Mouse (Mus musculus) kidney, adult 18-20 months (tissue): Measurements from ENCODE around the gene Xlr5a.
"Not testable (repeated sequence)": the region's sequence is repeated elsewhere in the genome, so short reads cannot be mapped to it uniquely, and the experiment has no call there.

Source experiments
- DNase-seq: peaks from one replicate; pipeline ENCODE4 v3.0.0; 2021

Gene Xlr5a

DNA sequence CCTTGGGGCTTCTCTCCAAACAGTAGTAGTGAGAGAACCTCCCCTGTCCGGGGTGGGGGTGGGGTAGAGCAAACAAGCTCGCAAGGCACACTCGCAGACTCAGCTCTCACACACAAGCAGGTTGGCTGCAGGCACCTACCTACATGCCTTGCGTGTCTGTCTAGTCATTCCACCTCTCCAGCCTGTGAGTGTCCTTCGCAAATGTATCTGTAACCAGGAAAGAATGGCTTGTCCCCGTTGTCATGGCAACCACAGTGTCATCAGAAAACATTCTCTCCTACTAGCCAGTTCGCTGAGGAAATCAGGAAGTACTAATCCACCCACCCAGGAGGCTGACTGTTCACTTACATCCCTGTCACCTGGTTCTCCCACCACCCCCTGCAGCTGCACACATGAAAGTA lies 149.6 kb downstream of the Xlr5a start:
- not testable (repeated sequence) for DNase-seq

GRCm38 (mm10) chrX:73122859-73123829 lies 169.6 kb downstream of the Xlr5a start:
- DNase-seq = not testable (repeated sequence)

DNA sequence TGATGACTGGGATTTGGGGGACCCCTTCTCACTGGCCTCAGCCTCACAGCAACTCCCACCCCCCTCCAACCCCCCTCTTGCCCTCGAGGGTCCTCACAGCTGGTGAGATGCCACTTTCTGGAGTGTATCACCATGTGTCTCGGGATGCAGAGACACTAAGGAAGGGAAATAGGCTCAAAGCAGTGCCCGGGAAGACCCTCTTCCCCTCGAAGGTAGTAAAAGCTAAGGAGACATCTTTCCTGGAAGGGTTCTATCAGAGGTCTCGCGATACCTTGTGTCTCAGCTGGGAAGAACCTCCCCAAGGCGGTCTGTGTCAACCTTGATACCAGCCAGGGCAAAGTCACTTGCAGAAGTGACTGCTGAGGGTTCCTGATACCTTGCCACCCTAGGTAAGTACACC lies 176.0 kb downstream of the Xlr5a start, which contains the start of gene Gm14685:
Gene Gm14685, plus strand, starts transcription at position 301 of the 400 bp plus-strand sequence.
- DNase-seq = not testable (repeated sequence)

- DNase-seq = not testable (repeated sequence)
These were observed 195.8 kb downstream of the Xlr5a start, which contains the start of gene Xlr3a for GRCm38 (mm10) chrX:73096941-73097508. Gene Xlr3a (minus strand): TSS chrX:73097095.

DNA sequence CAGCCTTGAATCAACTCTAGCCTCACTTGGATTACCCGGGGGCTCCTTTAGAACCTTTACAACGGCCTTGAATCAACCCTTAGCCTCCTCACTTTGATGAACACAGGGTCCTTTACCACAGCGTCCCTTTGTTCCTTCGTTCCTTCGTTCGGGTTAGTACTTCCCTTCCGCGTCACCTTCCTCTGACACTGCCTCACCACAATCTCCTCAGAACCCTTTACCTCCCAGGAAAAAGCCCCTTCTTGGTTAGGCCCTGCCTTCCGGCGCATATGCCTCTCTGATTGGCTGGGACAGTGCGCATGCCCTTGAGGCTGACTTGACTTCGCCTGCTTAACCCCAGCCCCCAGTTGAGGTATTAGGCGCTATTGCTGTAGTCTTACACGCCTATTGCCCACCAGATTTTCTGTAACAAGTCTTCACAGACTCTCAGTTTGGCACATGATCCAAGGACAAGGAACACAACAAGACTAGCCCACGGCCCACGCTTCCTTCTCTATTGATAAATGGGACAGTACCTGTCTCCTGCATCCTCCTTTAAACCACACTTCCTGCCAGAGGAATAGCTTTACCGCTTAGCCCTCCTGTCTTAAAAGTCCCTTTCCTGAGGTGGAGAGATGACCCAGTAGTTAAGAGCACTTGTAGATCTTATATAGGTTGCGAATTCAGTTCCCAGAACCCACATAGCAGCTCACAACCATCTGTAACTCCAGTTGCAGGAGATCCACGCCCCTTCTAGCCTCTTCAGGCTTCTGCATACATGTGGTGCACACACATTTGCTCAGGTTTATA lies 210.3 kb downstream of the Xlr5a start, which contains the start of gene Xlr4a:
Gene Xlr4a, minus strand, starts transcription at position 212 of the 789 bp plus-strand sequence.
- DNase-seq = not testable (repeated sequence)

DNA sequence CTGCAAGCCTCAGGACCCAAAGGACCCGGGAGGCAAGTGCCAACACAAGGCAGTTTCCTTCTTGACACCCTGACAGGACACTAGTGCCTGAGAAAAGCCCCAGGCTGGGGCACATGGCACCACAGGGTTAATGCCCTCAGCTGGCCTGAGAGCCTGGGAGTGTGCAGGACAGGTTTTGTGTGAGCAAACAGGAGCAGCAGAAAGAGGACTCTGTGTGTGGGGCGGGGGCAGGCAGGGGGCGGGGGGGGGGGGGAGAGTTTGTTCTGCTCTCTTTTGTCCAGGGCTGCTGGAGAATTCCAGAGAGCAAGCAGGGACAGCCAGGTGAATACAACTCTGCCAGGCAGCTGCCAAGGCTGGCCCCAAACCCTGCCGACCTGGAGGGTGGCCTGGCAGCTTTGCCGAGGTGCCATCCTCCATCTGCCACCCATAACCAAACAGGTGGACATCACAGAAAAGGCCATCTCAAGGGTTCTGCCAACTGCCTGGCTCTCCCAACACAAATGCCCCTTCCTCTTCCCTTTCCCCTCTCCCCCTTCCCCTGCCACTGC lies 225.9 kb downstream of the Xlr5a start:
- DNase-seq = not testable (repeated sequence)

- no peak for DNase-seq
These were observed 228.4 kb downstream of the Xlr5a start, which contains the start of gene Pnma3 for GRCm38 (mm10) chrX:73064415-73064793. Gene Pnma3 (plus strand): TSS chrX:73064787.

DNA sequence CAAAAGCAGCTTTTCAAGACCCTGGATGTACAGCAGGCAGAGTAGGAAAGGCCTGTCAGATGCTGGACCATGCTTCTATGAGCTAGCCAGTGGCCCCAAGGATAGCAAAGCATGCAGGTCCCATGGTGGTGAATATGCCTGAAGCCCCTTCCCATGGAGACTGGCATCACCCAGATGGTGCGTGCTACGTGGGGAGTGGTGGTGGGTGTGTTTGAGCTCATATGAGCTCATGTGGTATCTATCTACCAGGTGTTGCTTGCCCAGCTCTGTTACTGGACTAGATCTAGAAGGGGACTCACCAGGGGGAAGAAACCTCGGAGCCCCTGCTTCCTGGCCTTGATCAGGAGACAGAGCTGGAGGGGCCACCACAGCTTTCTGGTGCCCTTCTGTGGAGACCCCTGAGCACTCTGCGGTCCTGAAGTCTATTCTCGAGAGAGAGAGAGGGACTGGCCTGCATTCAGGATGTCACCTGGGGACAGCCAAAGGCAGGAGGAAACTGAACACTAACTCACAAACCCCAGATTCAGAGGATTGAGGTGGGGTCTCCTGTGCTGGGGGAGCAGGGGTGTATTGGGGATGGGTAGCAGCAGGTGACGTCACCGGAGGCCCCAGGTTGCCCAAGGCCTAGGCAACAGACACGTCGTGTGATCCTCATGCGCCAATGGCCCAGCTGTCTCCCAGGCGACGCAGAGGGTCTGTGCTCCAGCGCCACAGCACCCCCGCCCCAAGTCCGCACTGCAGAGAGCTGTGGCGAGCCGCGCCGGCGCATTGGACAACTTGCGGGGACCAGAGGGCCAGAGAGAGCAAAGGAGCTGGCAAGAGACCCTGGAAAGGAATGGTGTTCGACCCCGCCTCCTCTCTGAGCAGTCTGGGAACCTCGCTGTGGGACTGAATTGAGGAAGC lies 229.0 kb downstream of the Xlr5a start:
- no peak for DNase-seq

- no peak for DNase-seq
These were observed 230.5 kb downstream of the Xlr5a start for GRCm38 (mm10) chrX:73062323-73062722.

DNA sequence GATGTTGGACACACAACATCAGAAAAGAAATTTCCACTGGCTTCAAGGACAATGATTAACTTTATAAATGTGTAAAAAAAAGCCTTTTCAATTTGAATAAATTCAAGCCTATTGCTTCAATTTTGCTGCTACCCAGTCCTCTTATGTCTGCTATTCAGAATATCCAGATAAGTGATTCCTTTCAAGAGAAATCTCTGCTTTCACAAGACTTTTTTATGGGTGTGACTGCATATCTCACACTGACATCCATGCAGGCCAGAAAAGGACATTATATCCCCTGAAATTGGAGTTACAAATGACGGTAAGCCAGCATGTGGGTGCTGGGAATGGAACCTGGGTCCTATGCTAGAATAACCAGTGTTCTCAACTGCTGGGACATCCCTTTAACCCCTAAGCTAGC lies 231.2 kb downstream of the Xlr5a start:
- no peak for DNase-seq
